Mouse (Mus musculus) heart, adult 2 months (tissue): Measurements from ENCODE around the gene Slc25a25. TPM values are rescaled to one million over a fixed set of nuclear protein-coding genes. Genes with fewer than 3 reads are reported as not detected.
A peak's percentile ranks its signal among the peaks of the same experiment; 100 is the strongest.
"Not testable (repeated sequence)": the region's sequence is repeated elsewhere in the genome, so short reads cannot be mapped to it uniquely, and the experiment has no call there.

Experiments
- DNase-seq, 2 experiments: peaks; one replicate each; pipeline ENCODE4 v3.0.0; 2021
- H3K27ac ChIP-seq: fragments of 200-600 bp; 2 replicates; pipeline ENCODE4 v1.8.1; 2022
- H3K27me3 ChIP-seq: fragments of 200-500 bp; 2 replicates; pipeline ENCODE4 v1.6.1; 2012; ENCODE audit warnings: mild to moderate bottlenecking, low read length, inconsistent platforms, mixed read lengths; ENCODE audit not compliant: control insufficient read depth, insufficient read depth
- H3K36me3 ChIP-seq: fragments of 200-500 bp; 2 replicates; pipeline ENCODE4 v1.6.1; 2012; ENCODE audit warnings: low read length, inconsistent platforms; ENCODE audit not compliant: control insufficient read depth, insufficient read depth
- H3K4me1 ChIP-seq: fragments of 200-500 bp; 2 replicates; pipeline ENCODE4 v1.6.1; 2011; ENCODE audit warnings: low read length; ENCODE audit not compliant: control insufficient read depth, insufficient read depth
- H3K4me3 ChIP-seq: fragments of 200-600 bp; 2 replicates; pipeline ENCODE4 v1.8.1; 2022
- H3K79me2 ChIP-seq: fragments of 200-500 bp; replicated peaks from 2 replicates; pipeline ENCODE4 v1.6.1; 2012; ENCODE audit warnings: mild to moderate bottlenecking, inconsistent platforms, low read length, moderate library complexity, mixed read lengths; ENCODE audit not compliant: control insufficient read depth, insufficient read depth
- H3K9ac ChIP-seq: fragments of 200-500 bp; 2 replicates; pipeline ENCODE4 v1.6.1; 2012; ENCODE audit warnings: low read depth, mild to moderate bottlenecking, control low read depth, inconsistent platforms, low read length, mixed read lengths
- CTCF ChIP-seq: fragments of 200-600 bp; IDR thresholded peaks from 2 replicates; pipeline ENCODE4 v1.8.1; 2022; ENCODE audit warnings: antibody characterized with exemption, mild to moderate bottlenecking, moderate library complexity
- EP300 ChIP-seq: fragments of 200-500 bp; IDR thresholded peaks from 2 replicates; pipeline ENCODE4 v1.6.1; 2011; ENCODE audit warnings: low read depth, low read length, control low read depth; ENCODE audit not compliant: insufficient read depth
- POLR2A ChIP-seq: fragments of 200-500 bp; IDR thresholded peaks from 2 replicates; pipeline ENCODE4 v1.6.1; 2011; ENCODE audit warnings: mild to moderate bottlenecking, low read depth, low read length, control low read depth; ENCODE audit not compliant: insufficient read depth
- whole genome bisulfite sequencing: fragments of 180-500 bp; shearing (Covaris S2); methylation state at CpG from one replicate; pipeline ENCODE4 v1.1.7; 2018; 5-methylcytosine and 5-hydroxymethylcytosine counted together
- intact Hi-C: fragments of 180-260 bp; cut with DNase I; formaldehyde crosslinking; loops from one replicate; pipeline ENCODE4 v1.15.1; 2025
- polyA plus RNA-seq: library from polyadenylated mRNA; depleted of rRNA; stranded (reverse); fragments of >200 nt; gene quantifications from 2 replicates; pipeline ENCODE4 v1.2.3, GENCODE M21; 2012
- total RNA-seq, 2 experiments: library from RNA; stranded (reverse); gene quantifications; 2 replicates each; pipeline ENCODE4 v1.2.3; 2021

The Slc25a25 gene
- total and polyA plus RNA-seq, 3 experiments: 5.7 to 10.1 (median 8.5) TPM

GRCm38 (mm10) chr2:32494522-32494921, 43.3 kb upstream of the Slc25a25 start:
- no peaks in the 10 kb centered on the region for H3K79me2 ChIP-seq
- H3K9ac ChIP-seq: no peak overlapping the region
- intact Hi-C loops: no loop called here
- no peaks in the 10 kb centered on the region for H3K36me3 ChIP-seq
- TF ChIP-seq CTCF (no peak), EP300 (no peak), POLR2A (no peak)
- no peak overlapping the region for H3K4me3 ChIP-seq
- H3K4me1 ChIP-seq: peaks cover 8% of the 10 kb centered on the region
- peak overlapping the region; percentile 76 for H3K27ac ChIP-seq
- WGBS: 37% methylated on average over 2 of the region's 2 CpGs
- no peaks in the 10 kb centered on the region for H3K27me3 ChIP-seq
- no peak for DNase-seq

- TF ChIP-seq CTCF (no peak), EP300 (no peak), POLR2A (no peak)
- H3K27ac ChIP-seq: no peak overlapping the region
- peaks cover 7% of the 10 kb centered on the region for H3K4me1 ChIP-seq
- H3K36me3 ChIP-seq: no peaks in the 10 kb centered on the region
- H3K4me3 ChIP-seq: no peak overlapping the region
- intact Hi-C loops: no loop called here
- 63% methylated on average over 12 of the region's 12 CpGs for WGBS
- H3K27me3 ChIP-seq: no peaks in the 10 kb centered on the region
- H3K79me2 ChIP-seq: no peaks in the 10 kb centered on the region
- no peak overlapping the region for H3K9ac ChIP-seq
- peak in 1 of 2 experiments; percentile 26 for DNase-seq
Measured at GRCm38 (mm10) chr2:32493301-32493701, 42.1 kb upstream of the Slc25a25 start.

GRCm38 (mm10) chr2:32492661-32493060, 41.4 kb upstream of the Slc25a25 start:
- WGBS: 81% methylated on average over 2 of the region's 2 CpGs
- Histone ChIP-seq H3K9ac (no peak overlapping the region), H3K4me1 (peaks cover 7% of the 10 kb centered on the region), H3K79me2 (no peaks in the 10 kb centered on the region), H3K27ac (no peak overlapping the region), H3K27me3 (no peaks in the 10 kb centered on the region), H3K36me3 (no peaks in the 10 kb centered on the region), H3K4me3 (no peak overlapping the region)
- TF ChIP-seq EP300 (no peak), POLR2A (no peak), CTCF (no peak)
- intact Hi-C loops: no loop called here
- DNase-seq: no peak

- intact Hi-C loops, DNase-seq, H3K4me3 ChIP-seq, H3K36me3 ChIP-seq, H3K4me1 ChIP-seq, H3K27ac ChIP-seq, H3K27me3 ChIP-seq, H3K79me2 ChIP-seq, H3K9ac ChIP-seq: not testable (repeated sequence)
Measured at GRCm38 (mm10) chr2:32490730-32491129, 39.5 kb upstream of the Slc25a25 start.

- peaks cover 2% of the 10 kb centered on the region for H3K4me1 ChIP-seq
- no peaks in the 10 kb centered on the region for H3K79me2 ChIP-seq
- H3K9ac ChIP-seq: no peak overlapping the region
- no peaks in the 10 kb centered on the region for H3K36me3 ChIP-seq
- TF ChIP-seq POLR2A (no peak), EP300 (peak; percentile 74; the same call in 1 of the 2 replicates), CTCF (peak; percentile 96)
- under 1% methylated on average over 5 of the region's 5 CpGs for WGBS
- intact Hi-C loops: loop anchor here (1.0 to 5.0 kb wide), 2 partner anchors 66 to 78 kb away; no protein-coding TSS in a partner anchor
- DNase-seq: peak; percentile 78 to 82
- no peak overlapping the region for H3K4me3 ChIP-seq
- H3K27ac ChIP-seq: no peak overlapping the region
- H3K27me3 ChIP-seq: no peaks in the 10 kb centered on the region
Measured at GRCm38 (mm10) chr2:32488679-32489078, 37.4 kb upstream of the Slc25a25 start.

GRCm38 (mm10) chr2:32487124-32487623, 35.9 kb upstream of the Slc25a25 start:
- Histone ChIP-seq H3K4me3 (no peak overlapping the region), H3K4me1 (no peaks in the 10 kb centered on the region; the same call in 1 of the 2 replicates), H3K27ac (no peak overlapping the region), H3K79me2 (no peaks in the 10 kb centered on the region), H3K27me3 (no peaks in the 10 kb centered on the region), H3K9ac (no peak overlapping the region), H3K36me3 (no peaks in the 10 kb centered on the region)
- intact Hi-C loops: loop anchor here (1.0 to 5.0 kb wide), 4 partner anchors 48 to 134 kb away; partner anchors contain the start of genes Ciz1, Dnm1 and Fam102a
- WGBS: 3% methylated on average over 6 of the region's 6 CpGs
- 0 out of 2 replicates have a peak, but pooled peaks have one; percentile 64 for TF ChIP-seq EP300
- TF ChIP-seq POLR2A: no peak
- TF ChIP-seq CTCF: peak; percentile 93
- peak; percentile 87 to 89 for DNase-seq
